Mouse (Mus musculus) MEL (cell line): ENCODE results near the gene Spint2. TPM values are rescaled to one million over a fixed set of nuclear protein-coding genes. Genes with fewer than 3 reads are reported as not detected.
"Not testable (repeated sequence)": the region's sequence is repeated elsewhere in the genome, so short reads cannot be mapped to it uniquely, and the experiment has no call there.

Experiments
- DNase-seq: peaks from one replicate; pipeline ENCODE4 v3.0.0; 2011; ENCODE audit warnings: low read depth, low spot score
- H3K27ac ChIP-seq: 2 replicates; pipeline ENCODE4 v1.5.1; 2012; ENCODE audit warnings: low read depth, mild to moderate bottlenecking, control low read depth, low read length, moderate library complexity; ENCODE audit not compliant: control insufficient read depth
- H3K27me3 ChIP-seq, 2 experiments: fragments of 150-350 bp in 1 of 2; sonication (generic) in 1 of 2; 2 replicates each; pipeline ENCODE4 v1.6.1; 2012; ENCODE audit warnings: low read length in 2 of 2, mild to moderate bottlenecking in 2 of 2, improper control_type of control experiment in 1 of 2, moderate library complexity in 1 of 2; ENCODE audit not compliant: insufficient read depth in 2 of 2, control insufficient read depth in 1 of 2
- H3K36me3 ChIP-seq, 2 experiments: 2 replicates each; pipeline ENCODE4 v1.6.1; 2012 to 2014; ENCODE audit warnings: low read length in 2 of 2, improper control_type of control experiment in 1 of 2, inconsistent platforms in 1 of 2, mild to moderate bottlenecking in 1 of 2; ENCODE audit not compliant: insufficient read depth in 2 of 2, control insufficient read depth in 1 of 2
- H3K4me1 ChIP-seq, 2 experiments: fragments of 150-350 bp in 1 of 2; sonication (generic) in 1 of 2; 2 replicates each; pipeline ENCODE4 v1.6.1; 2012; ENCODE audit warnings: low read length in 2 of 2, improper control_type of control experiment in 1 of 2, mild to moderate bottlenecking in 1 of 2; ENCODE audit not compliant: insufficient read depth in 2 of 2, control insufficient read depth in 1 of 2
- H3K4me3 ChIP-seq, 2 experiments: fragments of 150-350 bp in 1 of 2; sonication (generic) in 1 of 2; 2 replicates each; pipeline ENCODE4 v1.5.1; 2012; ENCODE audit warnings: low read depth in 2 of 2, low read length in 2 of 2, mild to moderate bottlenecking in 2 of 2, moderate library complexity in 2 of 2, control low read depth in 1 of 2, improper control_type of control experiment in 1 of 2; ENCODE audit not compliant: control insufficient read depth in 1 of 2, insufficient read depth in 1 of 2
- H3K79me2 ChIP-seq: 2 replicates; pipeline ENCODE4 v1.6.1; 2012; ENCODE audit warnings: mild to moderate bottlenecking, low read length, moderate library complexity; ENCODE audit not compliant: control insufficient read depth, poor library complexity, insufficient read depth
- H3K9ac ChIP-seq: 2 replicates; pipeline ENCODE4 v1.6.1; 2012; ENCODE audit warnings: low read depth, mild to moderate bottlenecking, control low read depth, low read length, moderate library complexity; ENCODE audit not compliant: control insufficient read depth, poor library complexity, severe bottlenecking
- H3K9me3 ChIP-seq: fragments of 150-350 bp; sonication (generic); replicated peaks from 2 replicates; pipeline ENCODE4 v1.6.1; 2012; ENCODE audit warnings: mild to moderate bottlenecking, low read length, improper control_type of control experiment, moderate library complexity; ENCODE audit not compliant: insufficient read depth
- BHLHE40 ChIP-seq: IDR thresholded peaks from 2 replicates; pipeline ENCODE4 v1.6.1; 2012; ENCODE audit warnings: low read depth, mild to moderate bottlenecking, inconsistent platforms, low read length, improper control_type of control experiment, borderline replicate concordance
- CHD2 ChIP-seq: IDR thresholded peaks from 2 replicates; pipeline ENCODE4 v1.6.1; 2011; ENCODE audit warnings: low read length, improper control_type of control experiment
- ELF1 ChIP-seq: IDR thresholded peaks from 2 replicates; pipeline ENCODE4 v1.6.1; 2014; ENCODE audit warnings: low read depth, mild to moderate bottlenecking, inconsistent platforms, low read length, improper control_type of control experiment, moderate library complexity
- JUND ChIP-seq: IDR thresholded peaks from 2 replicates; pipeline ENCODE4 v1.6.1; 2011; ENCODE audit warnings: low read depth, mild to moderate bottlenecking, improper control_type of control experiment, low read length
- MAX ChIP-seq: IDR thresholded peaks from 2 replicates; pipeline ENCODE4 v1.6.1; 2011; ENCODE audit warnings: low read length, improper control_type of control experiment
- MAZ ChIP-seq: IDR thresholded peaks from 2 replicates; pipeline ENCODE4 v1.6.1; 2012; ENCODE audit warnings: low read depth, mild to moderate bottlenecking, inconsistent platforms, low read length, improper control_type of control experiment
- MEF2A ChIP-seq: IDR thresholded peaks from 2 replicates; pipeline ENCODE4 v1.6.1; 2014; ENCODE audit warnings: low read depth, mild to moderate bottlenecking, inconsistent platforms, low read length, improper control_type of control experiment; ENCODE audit not compliant: poor library complexity, insufficient replicate concordance, severe bottlenecking; ENCODE audit errors: extremely low read depth
- MXI1 ChIP-seq: IDR thresholded peaks from 2 replicates; pipeline ENCODE4 v1.6.1; 2011; ENCODE audit warnings: mild to moderate bottlenecking, low read depth, low read length, improper control_type of control experiment
- NRF1 ChIP-seq: IDR thresholded peaks from 2 replicates; pipeline ENCODE4 v1.6.1; 2014; ENCODE audit warnings: low read depth, mild to moderate bottlenecking, inconsistent platforms, low read length, improper control_type of control experiment, moderate library complexity; ENCODE audit not compliant: poor library complexity, insufficient read depth, severe bottlenecking
- POLR2AphosphoS2 ChIP-seq: IDR thresholded peaks from 2 replicates; pipeline ENCODE4 v1.6.1; 2011; ENCODE audit warnings: low read length, improper control_type of control experiment
- RAD21 ChIP-seq: IDR thresholded peaks from 2 replicates; pipeline ENCODE4 v1.6.1; 2011; ENCODE audit warnings: mild to moderate bottlenecking, low read depth, low read length, improper control_type of control experiment
- RCOR1 ChIP-seq: IDR thresholded peaks from 2 replicates; pipeline ENCODE4 v1.6.1; 2012; ENCODE audit warnings: low read depth, mild to moderate bottlenecking, inconsistent platforms, low read length, improper control_type of control experiment
- SMC3 ChIP-seq: IDR thresholded peaks from 2 replicates; pipeline ENCODE4 v1.6.1; 2011; ENCODE audit warnings: low read depth, low read length, improper control_type of control experiment
- TAL1 ChIP-seq: IDR thresholded peaks from 2 replicates; pipeline ENCODE4 v1.6.1; 2012; ENCODE audit warnings: mild to moderate bottlenecking, inconsistent platforms, low read length, moderate library complexity, mixed read lengths
- TBP ChIP-seq: IDR thresholded peaks from 2 replicates; pipeline ENCODE4 v1.8.0; 2011; ENCODE audit warnings: low read depth, low read length, improper control_type of control experiment
- UBTF ChIP-seq: IDR thresholded peaks from 2 replicates; pipeline ENCODE4 v1.6.1; 2012; ENCODE audit warnings: low read depth, mild to moderate bottlenecking, inconsistent platforms, low read length, improper control_type of control experiment, moderate library complexity, borderline replicate concordance; ENCODE audit not compliant: insufficient read depth
- USF2 ChIP-seq, 2 experiments: IDR thresholded peaks; 2 replicates each; pipeline ENCODE4 v1.6.1; 2011 to 2012; ENCODE audit warnings: improper control_type of control experiment in 2 of 2, low read length in 2 of 2, borderline replicate concordance in 1 of 2, inconsistent platforms in 1 of 2, low read depth in 1 of 2, mild to moderate bottlenecking in 1 of 2; ENCODE audit not compliant: insufficient read depth in 1 of 2
- ZKSCAN1 ChIP-seq: IDR thresholded peaks from 2 replicates; pipeline ENCODE4 v1.6.1; 2012; ENCODE audit warnings: low read depth, mild to moderate bottlenecking, inconsistent platforms, low read length, improper control_type of control experiment, moderate library complexity
- polyA plus RNA-seq, 2 experiments: library from polyadenylated mRNA; stranded (reverse) in 1 of 2; unstranded in 1 of 2; fragments of >175 nt in 1 of 2; fragments of >200 nt in 1 of 2; gene quantifications; 2 replicates each; pipeline versions ENCODE4 v1.2.1 to v1.2.4; 2012; ENCODE audit warnings: low replicate concordance in 2 of 2, low read depth in 1 of 2; ENCODE audit not compliant: insufficient read length in 2 of 2, insufficient read depth in 1 of 2, missing spikeins in 1 of 2
- total RNA-seq: library from RNA; depleted of rRNA; stranded (reverse); fragments of 300-350 nt; gene quantifications from 2 replicates; pipeline ENCODE4 v1.2.3, GENCODE M21; 2012

Spint2 gene
- total and polyA plus RNA-seq, 3 experiments: 78.1 to 131 TPM; not detected in 1

DNA sequence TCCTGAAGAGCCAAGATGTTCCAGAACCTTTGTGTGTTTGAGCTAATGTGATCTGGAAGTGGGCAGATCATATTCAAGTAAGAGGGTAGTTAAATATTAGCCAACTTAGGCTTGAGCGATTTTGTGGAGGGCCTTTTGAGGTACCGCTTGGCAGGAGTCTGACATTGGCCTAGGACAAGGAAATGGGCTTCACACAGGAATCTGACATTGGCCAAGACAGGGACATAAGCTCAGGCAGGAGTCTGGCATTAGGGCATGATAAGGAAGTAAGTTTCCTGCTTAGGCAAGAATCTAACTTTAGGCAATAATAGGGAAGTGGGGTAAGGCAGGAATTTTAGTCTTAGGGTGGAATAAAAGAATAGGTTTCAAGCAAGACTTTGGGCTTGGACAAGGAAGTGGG is 67.5 kb downstream of the Spint2 start:
- H3K9me3 ChIP-seq: no peaks in the 10 kb centered on the region
- TF ChIP-seq ELF1 (no peak), MXI1 (no peak), RAD21 (no peak), MAX (no peak), UBTF (no peak), TBP (no peak), JUND (no peak), ZKSCAN1 (no peak), CHD2 (no peak), USF2 (IDR thresholded peaks at IDR 0.05; ENCODE audit: borderline replicate concordance in 1 of 2, insufficient read depth in 1 of 2, low read depth in 1 of 2, low read length in 2 of 2) (no peak), MAZ (no peak), TAL1 (no peak), BHLHE40 (no peak), RCOR1 (no peak), MEF2A (no peak), NRF1 (no peak), SMC3 (no peak), POLR2AphosphoS2 (no peak)

GRCm38 (mm10) chr7:29213675-29214082 is 68.0 kb downstream of the Spint2 start, which contains the start of gene Catsperg1:
TSS of gene Catsperg1 (minus strand) at chr7:29214035.
- TF ChIP-seq JUND: no peak
- Histone ChIP-seq H3K79me2 (no peaks in the 10 kb centered on the region), H3K27me3 (no peaks in the 10 kb centered on the region), H3K4me1 (peaks cover 1 to 3% of the 10 kb centered on the region in 2 experiments; a peak in 3 of 4 replicates), H3K4me3 (no peak within 1 kb of the TSS), H3K9me3 (no peaks in the 10 kb centered on the region), H3K36me3 (peaks cover 0 to 2% of the 10 kb centered on the region in 2 experiments; a peak in 2 of 4 replicates), H3K9ac (no peak within 1 kb of the TSS), H3K27ac (no peak within 1 kb of the TSS)
- DNase-seq: no peak

More for the DNA sequence above, 67.5 kb downstream of the Spint2 start:
- Histone ChIP-seq H3K36me3 (peaks cover 0 to 2% of the 10 kb centered on the region in 2 experiments; a peak in 2 of 4 replicates), H3K4me3 (no peak overlapping the region), H3K9ac (no peak overlapping the region), H3K27me3 (no peaks in the 10 kb centered on the region), H3K79me2 (no peaks in the 10 kb centered on the region), H3K4me1 (peaks cover 1 to 3% of the 10 kb centered on the region in 2 experiments; a peak in 3 of 4 replicates), H3K27ac (no peak overlapping the region)
- DNase-seq: no peak

- not testable (repeated sequence) for H3K9me3 ChIP-seq, H3K36me3 ChIP-seq, H3K4me3 ChIP-seq, DNase-seq, H3K27ac ChIP-seq, H3K27me3 ChIP-seq, H3K9ac ChIP-seq, H3K79me2 ChIP-seq, H3K4me1 ChIP-seq
Observed at GRCm38 (mm10) chr7:29212775-29213560, 68.7 kb downstream of the Spint2 start.
